Mouse (Mus musculus): ENCODE data around the gene Snapc2. TPM values are rescaled to one million over a fixed set of nuclear protein-coding genes. Genes with fewer than 3 reads are reported as not detected.

Snapc2 gene
- polyA plus RNA-seq, 2 experiments, result 11.5 to 14.1 TPM

- Histone ChIP-seq H3K4me2 (ENCODE audit: low read depth) (no peak overlapping the region), H3K27ac (no peak overlapping the region), H3K36me3 (replicated peaks; ENCODE audit: control insufficient read depth, insufficient read depth, low read depth) (peaks cover 21% of the 10 kb centered on the region), H3K4me1 (replicated peaks; ENCODE audit: control insufficient read depth in 2 of 2, insufficient read depth in 2 of 2, low read length in 1 of 2) (no peaks in the 10 kb centered on the region; a peak in 1 of 4 replicates), H3K4me3 (ENCODE audit: insufficient read depth in 1 of 2, low read depth in 2 of 2, low read length in 2 of 2) (no peak overlapping the region), H3K27me3 (ENCODE audit: control insufficient read depth, insufficient read depth, low read length) (no peaks in the 10 kb centered on the region), H3K9ac (replicated peaks) (no peak overlapping the region), H3K9me3 (ENCODE audit: control insufficient read depth, low read length) (no peaks in the 10 kb centered on the region)
- TF ChIP-seq EP300 (IDR thresholded peaks at IDR 0.05; ENCODE audit: low read depth) (no peak), CTCF (IDR thresholded peaks at IDR 0.05; ENCODE audit: low read depth) (no peak)
- WGBS (ENCODE audit: insufficient replicate concordance), result 86% methylated on average over 13 of the region's 13 CpGs
- ATAC-seq (ENCODE audit: insufficient read depth) (no peak), DNase-seq (ENCODE audit: low read depth in 3 of 3, low spot score in 3 of 3) (no peak)
Measured at GRCm38 (mm10) chr8:4245737-4246136, 7.1 kb upstream of the Snapc2 start.

DNA sequence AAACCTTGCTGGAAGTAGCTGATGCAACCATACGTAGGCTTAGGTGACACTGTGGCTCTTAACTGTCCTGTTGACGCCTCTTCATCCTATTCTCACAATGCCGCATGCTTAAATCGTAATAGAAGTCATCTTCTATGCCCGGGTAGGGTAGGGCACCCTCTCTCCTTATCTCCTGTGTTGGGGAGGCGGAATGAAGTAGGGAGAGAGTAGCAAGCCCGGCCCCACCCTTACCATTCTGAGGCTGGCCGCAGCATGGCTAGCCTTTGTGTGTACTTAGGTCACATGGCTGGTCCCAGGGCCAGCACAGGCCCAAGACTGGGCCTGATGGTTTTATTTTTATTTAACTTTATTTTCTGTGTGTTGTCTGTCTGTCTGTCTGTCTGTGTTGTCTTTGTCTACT, 5.6 kb upstream of the Snapc2 start:
- Histone ChIP-seq H3K9ac (replicated peaks) (no peak overlapping the region), H3K4me3 (ENCODE audit: insufficient read depth in 1 of 2, low read depth in 2 of 2, low read length in 2 of 2) (no peak overlapping the region), H3K4me2 (ENCODE audit: low read depth) (no peak overlapping the region), H3K27ac (no peak overlapping the region), H3K27me3 (ENCODE audit: control insufficient read depth, insufficient read depth, low read length) (no peaks in the 10 kb centered on the region), H3K4me1 (replicated peaks; ENCODE audit: control insufficient read depth in 2 of 2, insufficient read depth in 2 of 2, low read length in 1 of 2) (0 out of 4 replicates have a peak, but pooled peaks cover 0 to under 1% of the 10 kb centered on the region in 2 experiments), H3K9me3 (ENCODE audit: control insufficient read depth, low read length) (no peaks in the 10 kb centered on the region), H3K36me3 (replicated peaks; ENCODE audit: control insufficient read depth, insufficient read depth, low read depth) (peaks cover 21% of the 10 kb centered on the region)
- no peak for DNase-seq (ENCODE audit: low read depth in 3 of 3, low spot score in 3 of 3)
- ATAC-seq (ENCODE audit: insufficient read depth), result 0 out of 2 replicates have a peak, but pooled peaks have one; percentile 11
- TF ChIP-seq CTCF (IDR thresholded peaks at IDR 0.05; ENCODE audit: low read depth) (no peak), EP300 (IDR thresholded peaks at IDR 0.05; ENCODE audit: low read depth) (no peak)
- 67% methylated on average over 8 of the region's 8 CpGs for WGBS (ENCODE audit: insufficient replicate concordance)

DNA sequence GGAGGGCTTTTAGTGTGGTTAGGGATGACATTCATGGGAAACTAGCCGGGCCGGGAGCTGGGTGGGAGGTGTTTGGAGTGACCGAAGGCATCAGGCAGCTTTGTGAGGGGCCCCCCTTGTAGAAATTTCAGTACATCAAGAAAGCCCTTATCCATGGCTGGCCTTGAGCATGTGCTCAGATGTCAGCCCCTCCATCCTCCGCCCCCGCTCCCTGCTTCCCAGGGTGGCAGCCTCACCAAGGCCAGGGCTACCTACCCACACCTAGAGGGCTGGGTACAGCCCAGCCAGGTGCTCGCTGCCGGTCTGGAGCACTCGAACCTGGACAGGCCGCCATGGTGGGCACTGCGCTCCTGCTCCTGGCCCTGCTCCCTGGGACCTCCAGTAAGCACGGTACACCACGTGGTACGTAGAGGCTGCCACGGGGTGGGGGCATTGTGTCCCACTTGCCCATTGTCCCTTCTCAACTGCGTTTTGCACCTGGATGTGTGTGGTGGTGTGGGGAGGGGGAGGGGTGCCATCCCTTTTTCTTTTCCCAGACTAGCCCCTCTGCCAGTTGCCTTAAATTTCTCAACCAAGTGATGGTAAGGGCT, 4.8 kb upstream of the Snapc2 start, which contains the start of gene Tgfbr3l:
TSS of gene Tgfbr3l (plus strand) at position 264 of the 590 bp plus-strand sequence.
- H3K4me2 ChIP-seq (ENCODE audit: low read depth), result no peak within 1 kb of the TSS
- no peak for TF ChIP-seq EP300 (IDR thresholded peaks at IDR 0.05; ENCODE audit: low read depth)
- no peak for TF ChIP-seq CTCF (IDR thresholded peaks at IDR 0.05; ENCODE audit: low read depth)
- no peak within 1 kb of the TSS for H3K4me3 ChIP-seq (ENCODE audit: insufficient read depth in 1 of 2, low read depth in 2 of 2, low read length in 2 of 2)
- peaks cover 19% of the 10 kb centered on the region for H3K36me3 ChIP-seq (replicated peaks; ENCODE audit: control insufficient read depth, insufficient read depth, low read depth)
- ATAC-seq (ENCODE audit: insufficient read depth), result no peak
- no peak for DNase-seq (ENCODE audit: low read depth in 3 of 3, low spot score in 3 of 3)
- H3K27me3 ChIP-seq (ENCODE audit: control insufficient read depth, insufficient read depth, low read length), result no peaks in the 10 kb centered on the region
- no peak within 1 kb of the TSS for H3K27ac ChIP-seq
- 79% methylated on average over 15 of the region's 15 CpGs for WGBS (ENCODE audit: insufficient replicate concordance)
- H3K9ac ChIP-seq (replicated peaks), result no peak within 1 kb of the TSS
- H3K9me3 ChIP-seq (ENCODE audit: control insufficient read depth, low read length), result no peaks in the 10 kb centered on the region
- H3K4me1 ChIP-seq (replicated peaks; ENCODE audit: control insufficient read depth in 2 of 2, insufficient read depth in 2 of 2, low read length in 1 of 2), result peaks cover 0 to 5% of the 10 kb centered on the region in 2 experiments; a peak in 2 of 4 replicates

- ATAC-seq (ENCODE audit: insufficient read depth), result no peak
- Histone ChIP-seq H3K27ac (no peak overlapping the region), H3K36me3 (replicated peaks; ENCODE audit: control insufficient read depth, insufficient read depth, low read depth) (peaks cover 16% of the 10 kb centered on the region), H3K9me3 (ENCODE audit: control insufficient read depth, low read length) (no peaks in the 10 kb centered on the region), H3K4me2 (ENCODE audit: low read depth) (no peak overlapping the region), H3K4me1 (replicated peaks; ENCODE audit: control insufficient read depth in 2 of 2, insufficient read depth in 2 of 2, low read length in 1 of 2) (peaks cover 5% of the 10 kb centered on the region in 2 experiments), H3K9ac (replicated peaks) (no peak overlapping the region), H3K4me3 (ENCODE audit: insufficient read depth in 1 of 2, low read depth in 2 of 2, low read length in 2 of 2) (no peak overlapping the region), H3K27me3 (ENCODE audit: control insufficient read depth, insufficient read depth, low read length) (no peaks in the 10 kb centered on the region)
- DNase-seq (ENCODE audit: low read depth in 3 of 3, low spot score in 3 of 3), result no peak
- 48% methylated on average over 29 of the region's 29 CpGs for WGBS (ENCODE audit: insufficient replicate concordance)
- no peak for TF ChIP-seq EP300 (IDR thresholded peaks at IDR 0.05; ENCODE audit: low read depth)
- TF ChIP-seq CTCF (IDR thresholded peaks at IDR 0.05; ENCODE audit: low read depth), result no peak
Measured at GRCm38 (mm10) chr8:4249213-4249612, 3.7 kb upstream of the Snapc2 start.

- DNase-seq (ENCODE audit: low read depth in 3 of 3, low spot score in 3 of 3) (peak in 2 of 3 experiments; percentile 55 to 61), ATAC-seq (ENCODE audit: insufficient read depth) (no peak)
- Histone ChIP-seq H3K9me3 (ENCODE audit: control insufficient read depth, low read length) (no peaks in the 10 kb centered on the region), H3K9ac (replicated peaks) (no peak overlapping the region), H3K4me1 (replicated peaks; ENCODE audit: control insufficient read depth in 2 of 2, insufficient read depth in 2 of 2, low read length in 1 of 2) (peaks cover 5% of the 10 kb centered on the region in 2 experiments), H3K36me3 (replicated peaks; ENCODE audit: control insufficient read depth, insufficient read depth, low read depth) (peaks cover 12% of the 10 kb centered on the region), H3K4me3 (ENCODE audit: insufficient read depth in 1 of 2, low read depth in 2 of 2, low read length in 2 of 2) (no peak overlapping the region), H3K27me3 (ENCODE audit: control insufficient read depth, insufficient read depth, low read length) (no peaks in the 10 kb centered on the region), H3K4me2 (ENCODE audit: low read depth) (no peak overlapping the region), H3K27ac (no peak overlapping the region)
- WGBS (ENCODE audit: insufficient replicate concordance), result 38% methylated on average over 26 of the region's 26 CpGs
- TF ChIP-seq CTCF (IDR thresholded peaks at IDR 0.05; ENCODE audit: low read depth) (peak; percentile 95), EP300 (IDR thresholded peaks at IDR 0.05; ENCODE audit: low read depth) (no peak)
Measured at GRCm38 (mm10) chr8:4250306-4250970, 2.4 kb upstream of the Snapc2 start.

Measured in liver, embryonic 14.5 days (tissue).